Mouse (Mus musculus): ENCODE results near the gene Fyb.

The Fyb gene

GRCm38 (mm10) chr15:6653046-6653445 lies 130.4 kb downstream of the Fyb start:
- no peak for DNase-seq (ENCODE audit: low read depth, low spot score)

- no peak for DNase-seq (ENCODE audit: low read depth, low spot score)
These were observed 135.4 kb downstream of the Fyb start for GRCm38 (mm10) chr15:6658081-6658480.

GRCm38 (mm10) chr15:6661951-6662350 lies 139.3 kb downstream of the Fyb start:
- DNase-seq (ENCODE audit: low read depth, low spot score) = no peak

GRCm38 (mm10) chr15:6663991-6664390 lies 141.3 kb downstream of the Fyb start:
- no peak for DNase-seq (ENCODE audit: low read depth, low spot score)

- peak; percentile 1 for DNase-seq (ENCODE audit: low read depth, low spot score)
These were observed 143.4 kb downstream of the Fyb start for GRCm38 (mm10) chr15:6666072-6666471.

GRCm38 (mm10) chr15:6668793-6669437 lies 146.3 kb downstream of the Fyb start:
- no peak for DNase-seq (ENCODE audit: low read depth, low spot score)

- no peak for DNase-seq (ENCODE audit: low read depth, low spot score)
These were observed 155.8 kb downstream of the Fyb start for GRCm38 (mm10) chr15:6678479-6678878.

- no peak for DNase-seq (ENCODE audit: low read depth, low spot score)
These were observed 179.5 kb downstream of the Fyb start for GRCm38 (mm10) chr15:6702164-6702563.

- DNase-seq (ENCODE audit: low read depth, low spot score) = no peak
These were observed 182.8 kb downstream of the Fyb start for GRCm38 (mm10) chr15:6705351-6705901.

GRCm38 (mm10) chr15:6707551-6707935 lies 184.9 kb downstream of the Fyb start:
- DNase-seq (ENCODE audit: low read depth, low spot score) = peak; percentile 59

- DNase-seq (ENCODE audit: low read depth, low spot score) = peak; percentile 69
These were observed 185.4 kb downstream of the Fyb start, which contains the start of gene Rictor for GRCm38 (mm10) chr15:6707936-6708525. TSS of gene Rictor (plus strand) at chr15:6708379.

- peak; percentile 14 for DNase-seq (ENCODE audit: low read depth, low spot score)
These were observed 186.1 kb downstream of the Fyb start for GRCm38 (mm10) chr15:6708526-6709441.

GRCm38 (mm10) chr15:6709618-6710017 lies 187.0 kb downstream of the Fyb start:
- DNase-seq (ENCODE audit: low read depth, low spot score) = no peak

- no peak for DNase-seq (ENCODE audit: low read depth, low spot score)
These were observed 187.7 kb downstream of the Fyb start for GRCm38 (mm10) chr15:6710341-6710740.

- DNase-seq (ENCODE audit: low read depth, low spot score) = no peak
These were observed 188.6 kb downstream of the Fyb start for GRCm38 (mm10) chr15:6711226-6711625.
